Mouse (Mus musculus) MEL (cell line): ENCODE data around the gene Wfdc12.

ENCODE experiments used
- CTCF ChIP-seq, 3 experiments: IDR thresholded peaks in 2 of 3; conservative IDR thresholded peaks in 1 of 3; 2 replicates each; pipeline ENCODE4 v1.5.1; 2011 to 2012; ENCODE audit warnings: low read length in 3 of 3, low read depth in 2 of 3, mild to moderate bottlenecking in 2 of 3, improper control_type of control experiment in 1 of 3, inconsistent platforms in 1 of 3, mixed read lengths in 1 of 3, moderate library complexity in 1 of 3; ENCODE audit not compliant: control insufficient read depth in 1 of 3, insufficient read depth in 1 of 3, poor library complexity in 1 of 3, severe bottlenecking in 1 of 3
- ELF1 ChIP-seq: IDR thresholded peaks from 2 replicates; pipeline ENCODE4 v1.6.1; 2014; ENCODE audit warnings: low read depth, mild to moderate bottlenecking, inconsistent platforms, low read length, improper control_type of control experiment, moderate library complexity
- EP300 ChIP-seq, 2 experiments: IDR thresholded peaks; 2 replicates each; pipeline ENCODE4 v1.6.1; 2011; ENCODE audit warnings: improper control_type of control experiment in 2 of 2, low read length in 2 of 2, low read depth in 1 of 2, mild to moderate bottlenecking in 1 of 2
- MEF2A ChIP-seq: IDR thresholded peaks from 2 replicates; pipeline ENCODE4 v1.6.1; 2014; ENCODE audit warnings: low read depth, mild to moderate bottlenecking, inconsistent platforms, low read length, improper control_type of control experiment; ENCODE audit not compliant: poor library complexity, insufficient replicate concordance, severe bottlenecking; ENCODE audit errors: extremely low read depth
- NELFE ChIP-seq: IDR thresholded peaks from 2 replicates; pipeline ENCODE4 v1.6.1; 2011; ENCODE audit warnings: low read depth, low read length, improper control_type of control experiment
- POLR2A ChIP-seq, 2 experiments: IDR thresholded peaks; 2 replicates each; pipeline ENCODE4 v1.6.1; 2011 to 2012; ENCODE audit warnings: low read length in 2 of 2, mild to moderate bottlenecking in 2 of 2, control low read depth in 1 of 2, improper control_type of control experiment in 1 of 2, low read depth in 1 of 2, moderate library complexity in 1 of 2; ENCODE audit not compliant: control insufficient read depth in 1 of 2, insufficient read depth in 1 of 2, poor library complexity in 1 of 2
- SIN3A ChIP-seq: IDR thresholded peaks from 2 replicates; pipeline ENCODE4 v1.6.1; 2012; ENCODE audit warnings: low read length, improper control_type of control experiment, inconsistent platforms
- SMC3 ChIP-seq: IDR thresholded peaks from 2 replicates; pipeline ENCODE4 v1.6.1; 2011; ENCODE audit warnings: low read depth, low read length, improper control_type of control experiment
- USF1 ChIP-seq: IDR thresholded peaks from 2 replicates; pipeline ENCODE4 v1.6.1; 2014; ENCODE audit warnings: low read depth, mild to moderate bottlenecking, inconsistent platforms, low read length, improper control_type of control experiment, moderate library complexity

GRCm38 (mm10) chr2:164188722-164189121 is 1.7 kb downstream of the Wfdc12 start:
- TF ChIP-seq SIN3A = no peak
- TF ChIP-seq NELFE = no peak
- TF ChIP-seq USF1 = no peak
- peak; percentile 85 to 88 (median 86) for TF ChIP-seq CTCF (IDR thresholded peaks at IDR 0.05 in 2 of 3, conservative IDR thresholded peaks at IDR 0.05 in 1 of 3; ENCODE audit: control insufficient read depth in 1 of 3, insufficient read depth in 1 of 3, low read depth in 2 of 3, low read length in 3 of 3, poor library complexity in 1 of 3, severe bottlenecking in 1 of 3)
- no peak for TF ChIP-seq ELF1
- no peak for TF ChIP-seq MEF2A
- no peak for TF ChIP-seq EP300 (IDR thresholded peaks at IDR 0.05; ENCODE audit: low read depth in 1 of 2, low read length in 2 of 2)
- no peak for TF ChIP-seq POLR2A (IDR thresholded peaks at IDR 0.05; ENCODE audit: control insufficient read depth in 1 of 2, insufficient read depth in 1 of 2, low read depth in 1 of 2, low read length in 2 of 2, poor library complexity in 1 of 2)
- TF ChIP-seq SMC3 = peak; percentile 83
